Mouse (Mus musculus): ENCODE measurements around the gene Gm6890. TPM values are rescaled to one million over a fixed set of nuclear protein-coding genes. Genes with fewer than 3 reads are reported as not detected.
"Not testable (repeated sequence)": the region's sequence is repeated elsewhere in the genome, so short reads cannot be mapped to it uniquely, and the experiment has no call there.

The Gm6890 gene
- not detected in 2 replicates for polyA plus RNA-seq (2014; fragmentation: Nextera tagmentation; extraction: Ambion mirVana)

GRCm38 (mm10) chrX:74740627-74741026 is at the start of gene Gm6890:
Gene Gm6890, plus strand, starts transcription at chrX:74740927.
- H3K4me3 ChIP-seq (ENCODE audit: low read depth, low read length); H3K9ac ChIP-seq (ENCODE audit: low read depth, low read length); H3K9me3 ChIP-seq (ENCODE audit: control insufficient read depth, low read length); H3K4me1 ChIP-seq (replicated peaks; ENCODE audit: control insufficient read depth, insufficient read depth, low read length); DNase-seq (ENCODE audit: low spot score); H3K36me3 ChIP-seq (ENCODE audit: control insufficient read depth, insufficient read depth, low read length); H3K27me3 ChIP-seq (replicated peaks; ENCODE audit: control insufficient read depth, insufficient read depth, low read length); ATAC-seq (replicated peaks; ENCODE audit: low FRiP score); H3K27ac ChIP-seq (ENCODE audit: low read depth, low read length); H3K4me2 ChIP-seq: not testable (repeated sequence)
- 81% methylated on average over 8 of the region's 9 CpGs for WGBS

GRCm38 (mm10) chrX:74726195-74726594 is 14.5 kb upstream of the Gm6890 start:
- WGBS: 85% methylated on average over 4 of the region's 10 CpGs
- H3K4me3 ChIP-seq (ENCODE audit: low read depth, low read length); H3K4me1 ChIP-seq (replicated peaks; ENCODE audit: control insufficient read depth, insufficient read depth, low read length); ATAC-seq (replicated peaks; ENCODE audit: low FRiP score); H3K27me3 ChIP-seq (replicated peaks; ENCODE audit: control insufficient read depth, insufficient read depth, low read length); H3K27ac ChIP-seq (ENCODE audit: low read depth, low read length); H3K9ac ChIP-seq (ENCODE audit: low read depth, low read length); H3K4me2 ChIP-seq; H3K9me3 ChIP-seq (ENCODE audit: control insufficient read depth, low read length); H3K36me3 ChIP-seq (ENCODE audit: control insufficient read depth, insufficient read depth, low read length); DNase-seq (ENCODE audit: low spot score): not testable (repeated sequence)

- DNase-seq (ENCODE audit: low spot score); H3K4me2 ChIP-seq; ATAC-seq (replicated peaks; ENCODE audit: low FRiP score); H3K9me3 ChIP-seq (ENCODE audit: control insufficient read depth, low read length); H3K27ac ChIP-seq (ENCODE audit: low read depth, low read length); H3K36me3 ChIP-seq (ENCODE audit: control insufficient read depth, insufficient read depth, low read length); H3K4me1 ChIP-seq (replicated peaks; ENCODE audit: control insufficient read depth, insufficient read depth, low read length); H3K27me3 ChIP-seq (replicated peaks; ENCODE audit: control insufficient read depth, insufficient read depth, low read length); H3K4me3 ChIP-seq (ENCODE audit: low read depth, low read length); H3K9ac ChIP-seq (ENCODE audit: low read depth, low read length): not testable (repeated sequence)
- no CpG with 5 or more reads among the region's 1 CpGs for WGBS
These were observed 30.0 kb downstream of the Gm6890 start for GRCm38 (mm10) chrX:74770715-74771114.

Other genes with a start within 250 kb of the Gm6890 start
- not detected in 2 replicates for gene Olfr1326-ps1, start 166.0 kb upstream of the Gm6890 start, polyA plus RNA-seq (2014; fragmentation: Nextera tagmentation; extraction: Ambion mirVana)
- not detected in 2 replicates for gene Olfr1325, start 148.2 kb upstream of the Gm6890 start, polyA plus RNA-seq (2014; fragmentation: Nextera tagmentation; extraction: Ambion mirVana)
- gene Gm5640, start 95.3 kb upstream of the Gm6890 start, polyA plus RNA-seq (2014; fragmentation: Nextera tagmentation; extraction: Ambion mirVana): not detected in 2 replicates
- gene Gm5936, start 96.3 kb downstream of the Gm6890 start, polyA plus RNA-seq (2014; fragmentation: Nextera tagmentation; extraction: Ambion mirVana): not detected in 2 replicates

Data from liver, embryonic 11.5 days (tissue).